Mouse (Mus musculus) kidney, postnatal 10 days (tissue): ENCODE results near the gene Bcdin3d.
A peak's percentile ranks its signal among the peaks of the same experiment; 100 is the strongest.
"Not testable (repeated sequence)": the region's sequence is repeated elsewhere in the genome, so short reads cannot be mapped to it uniquely, and the experiment has no call there.

Source experiments
- DNase-seq: peaks from one replicate; pipeline ENCODE4 v3.0.0; 2021; ENCODE audit warnings: mixed read lengths

Bcdin3d gene

GRCm38 (mm10) chr15:99471677-99472063, 2.9 kb downstream of the Bcdin3d start:
- no peak for DNase-seq

GRCm38 (mm10) chr15:99470971-99471676, 3.4 kb downstream of the Bcdin3d start:
- DNase-seq: peak; percentile 80

- peak; percentile 54 for DNase-seq
Measured at GRCm38 (mm10) chr15:99470224-99470761, 4.2 kb downstream of the Bcdin3d start.

GRCm38 (mm10) chr15:99469736-99470135, 4.8 kb downstream of the Bcdin3d start:
- no peak for DNase-seq

GRCm38 (mm10) chr15:99469067-99469466, 5.5 kb downstream of the Bcdin3d start:
- peak; percentile 91 for DNase-seq

GRCm38 (mm10) chr15:99463194-99463593, 11.3 kb downstream of the Bcdin3d start:
- DNase-seq: no peak

- peak; percentile 97 for DNase-seq
Measured at GRCm38 (mm10) chr15:99457606-99458401, 16.7 kb downstream of the Bcdin3d start, which contains the start of gene Nckap5l. Nckap5l (minus strand) TSS chr15:99457748.

- DNase-seq: peak; percentile 83
Measured at GRCm38 (mm10) chr15:99456963-99457605, 17.4 kb downstream of the Bcdin3d start.

- DNase-seq: no peak
Measured at GRCm38 (mm10) chr15:99456338-99456962, 18.1 kb downstream of the Bcdin3d start.

GRCm38 (mm10) chr15:99455415-99455814, 19.1 kb downstream of the Bcdin3d start:
- no peak for DNase-seq

GRCm38 (mm10) chr15:99454585-99455279, 19.8 kb downstream of the Bcdin3d start:
- DNase-seq: no peak

- no peak for DNase-seq
Measured at GRCm38 (mm10) chr15:99453153-99453900, 21.2 kb downstream of the Bcdin3d start.

- DNase-seq: no peak
Measured at GRCm38 (mm10) chr15:99449751-99450280, 24.7 kb downstream of the Bcdin3d start.

GRCm38 (mm10) chr15:99449131-99449750, 25.3 kb downstream of the Bcdin3d start:
- peak; percentile 76 for DNase-seq

- not testable (repeated sequence) for DNase-seq
Measured at GRCm38 (mm10) chr15:99446136-99446535, 28.4 kb downstream of the Bcdin3d start.

- DNase-seq: no peak
Measured at GRCm38 (mm10) chr15:99445567-99445966, 29.0 kb downstream of the Bcdin3d start.

GRCm38 (mm10) chr15:99442358-99442757, 32.2 kb downstream of the Bcdin3d start:
- DNase-seq: no peak

GRCm38 (mm10) chr15:99440816-99441457, 33.6 kb downstream of the Bcdin3d start:
- no peak for DNase-seq

- DNase-seq: peak; percentile 81
Measured at GRCm38 (mm10) chr15:99440112-99440815, 34.3 kb downstream of the Bcdin3d start.
